Mouse (Mus musculus) stomach, postnatal 0 days (tissue): Measurements from ENCODE around the gene Fignl2.

Source experiments
- CTCF ChIP-seq: IDR thresholded peaks from 2 replicates; pipeline ENCODE4 v1.5.1; 2016; ENCODE audit warnings: antibody characterized with exemption, low read depth, mild to moderate bottlenecking, moderate library complexity
- EP300 ChIP-seq: optimal IDR thresholded peaks from 2 replicates; pipeline ENCODE3; 2016; ENCODE audit warnings: antibody characterized with exemption

- TF ChIP-seq EP300 (no peak), CTCF (no peak)
These were observed 12.0 kb downstream of the Fignl2 start for GRCm38 (mm10) chr15:101066364-101066847.
